Mouse (Mus musculus) limb, embryonic 13.5 days (tissue): ENCODE measurements around the gene Slc27a2. TPM values are rescaled to one million over a fixed set of nuclear protein-coding genes. Genes with fewer than 3 reads are reported as not detected.
"Not testable (repeated sequence)": the region's sequence is repeated elsewhere in the genome, so short reads cannot be mapped to it uniquely, and the experiment has no call there.

Experiments
- ATAC-seq: fragments of 200-750 bp; cut with Nextera tagmentation; 2 replicates; pipeline ENCODE4 v1.8.0; 2017; ENCODE audit warnings: low read depth, moderate number of reproducible peaks, moderate TSS enrichment; ENCODE audit not compliant: low FRiP score
- H3K27ac ChIP-seq: fragments of 300-500 bp; sonication (generic); 2 replicates; pipeline ENCODE4 v1.5.1; 2015; ENCODE audit warnings: inconsistent platforms, mild to moderate bottlenecking, moderate library complexity
- H3K27me3 ChIP-seq: fragments of 300-500 bp; sonication (generic); 2 replicates; pipeline ENCODE4 v1.6.1; 2015; ENCODE audit warnings: mild to moderate bottlenecking, inconsistent platforms
- H3K36me3 ChIP-seq: fragments of 300-500 bp; sonication (generic); 2 replicates; pipeline ENCODE4 v1.6.1; 2015; ENCODE audit warnings: inconsistent platforms, mild to moderate bottlenecking, moderate library complexity
- H3K4me1 ChIP-seq: fragments of 300-500 bp; sonication (generic); 2 replicates; pipeline ENCODE4 v1.6.1; 2015; ENCODE audit warnings: inconsistent platforms
- H3K4me2 ChIP-seq: fragments of 300-500 bp; sonication (generic); replicated peaks from 2 replicates; pipeline ENCODE4 v1.6.1; 2015; ENCODE audit warnings: inconsistent platforms, mild to moderate bottlenecking, moderate library complexity
- H3K4me3 ChIP-seq: fragments of 300-500 bp; sonication (generic); 2 replicates; pipeline ENCODE4 v1.5.1; 2015; ENCODE audit warnings: moderate library complexity, mild to moderate bottlenecking, inconsistent platforms
- H3K9ac ChIP-seq: fragments of 300-500 bp; sonication (generic); 2 replicates; pipeline ENCODE4 v1.6.1; 2015; ENCODE audit warnings: mild to moderate bottlenecking, inconsistent platforms
- H3K9me3 ChIP-seq: fragments of 300-500 bp; sonication (generic); 2 replicates; pipeline ENCODE4 v1.6.1; 2016; ENCODE audit warnings: inconsistent platforms
- WGBS: fragments of 180-500 bp; shearing (Covaris S2); methylation state at CpG from one replicate; pipeline ENCODE4 v1.1.7; 2015; 5-methylcytosine and 5-hydroxymethylcytosine counted together
- polyA plus RNA-seq: library from polyadenylated mRNA; unstranded; fragments of >200 nt; fragmentation: Nextera tagmentation; extraction: Ambion mirVana; gene quantifications from 2 replicates; pipeline ENCODE4 v1.2.1, GENCODE M21; 2015

Slc27a2 gene
- polyA plus RNA-seq, 1 experiment from 2014 or later: 0.83 TPM

DNA sequence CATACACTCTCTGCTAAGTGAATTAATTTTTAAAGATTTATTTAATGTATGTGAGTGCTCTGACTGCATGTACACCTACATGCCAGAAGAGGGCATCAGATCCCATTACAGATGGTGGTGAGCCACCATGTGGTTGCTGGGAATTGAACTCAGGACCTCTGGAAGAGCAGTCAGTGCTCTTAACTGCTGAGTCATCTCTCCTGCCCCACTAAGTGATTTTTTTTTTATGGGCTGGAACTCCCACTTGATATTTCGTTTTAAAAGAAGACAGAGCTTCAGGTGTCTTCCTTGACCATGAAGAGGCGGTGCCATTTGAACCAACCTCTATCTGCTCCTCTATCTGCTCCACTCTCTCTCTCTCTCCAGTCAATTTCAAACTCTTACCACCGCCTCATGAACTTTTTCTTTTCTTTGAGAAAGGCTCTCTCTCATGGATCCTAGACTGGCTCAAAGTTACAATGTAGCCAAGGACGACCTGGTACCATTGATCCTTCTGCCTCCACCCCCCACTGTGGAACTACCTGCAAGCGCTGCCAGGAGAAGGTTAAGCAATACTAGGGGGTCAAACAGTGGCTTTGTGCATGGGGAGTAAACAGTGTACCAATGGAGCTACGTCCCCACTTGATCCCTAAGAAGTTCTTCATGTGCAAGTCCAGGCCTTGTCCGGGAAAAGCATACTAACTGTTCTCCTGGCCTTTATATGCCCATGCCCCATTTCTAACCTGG is 44.3 kb downstream of the Slc27a2 start:
- no peak for ATAC-seq
- no peak overlapping the region for H3K4me3 ChIP-seq
- H3K4me2 ChIP-seq: no peak overlapping the region
- no peaks in the 10 kb centered on the region; the same call in 1 of the 2 replicates for H3K4me1 ChIP-seq
- WGBS: 90% methylated on average over 7 of the region's 7 CpGs
- no peak overlapping the region for H3K9ac ChIP-seq
- no peaks in the 10 kb centered on the region for H3K9me3 ChIP-seq
- no peak overlapping the region for H3K27ac ChIP-seq
- no peaks in the 10 kb centered on the region for H3K36me3 ChIP-seq
- peaks cover 3% of the 10 kb centered on the region; the same call in 1 of the 2 replicates for H3K27me3 ChIP-seq

DNA sequence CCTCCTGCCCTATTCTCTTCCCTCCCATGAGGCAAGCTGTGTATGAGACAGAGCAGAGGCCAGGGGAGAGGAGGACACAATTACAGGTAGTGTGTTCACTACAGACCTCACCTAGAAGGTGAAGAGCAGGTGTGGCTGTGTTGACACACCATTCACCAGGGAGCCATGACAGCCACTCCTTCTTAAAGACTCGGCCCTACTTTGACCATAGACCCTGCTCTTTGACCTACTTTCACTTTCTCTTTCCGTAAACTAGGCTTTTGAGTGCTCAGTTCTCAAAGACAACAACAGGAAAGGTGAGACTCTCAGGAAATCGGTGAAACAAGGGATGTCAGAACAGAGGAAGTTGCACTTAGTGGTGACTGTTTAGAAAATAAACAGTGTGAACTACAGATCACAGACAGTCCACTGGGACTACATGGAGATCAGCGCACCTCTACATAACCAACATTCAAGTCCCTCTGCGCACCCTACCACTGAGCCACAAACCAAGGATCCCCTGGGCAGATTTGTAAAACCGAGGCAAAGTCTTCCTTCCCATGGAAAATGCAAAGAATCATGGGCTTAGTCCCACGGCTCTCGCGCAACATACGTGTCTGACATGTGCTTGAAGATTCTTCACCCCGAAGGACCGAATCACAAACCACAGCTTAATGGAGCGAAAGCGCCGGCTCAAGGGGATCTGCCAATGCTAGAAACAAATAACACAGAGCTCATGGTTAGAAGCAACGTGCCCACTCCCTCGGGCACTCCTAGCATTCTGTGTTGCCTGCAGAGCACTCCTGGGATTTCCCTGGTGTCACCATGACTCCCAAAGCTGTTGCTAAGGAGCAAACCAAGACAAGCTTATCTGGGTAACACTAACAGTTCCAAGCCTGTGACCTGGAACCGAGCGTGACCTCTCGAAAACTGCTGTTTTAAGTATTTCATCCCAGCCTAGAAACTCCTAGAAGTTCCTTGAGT is 45.4 kb downstream of the Slc27a2 start:
- H3K9me3 ChIP-seq: no peaks in the 10 kb centered on the region
- no peak overlapping the region for H3K9ac ChIP-seq
- H3K36me3 ChIP-seq: no peaks in the 10 kb centered on the region
- peaks cover 3% of the 10 kb centered on the region; the same call in 1 of the 2 replicates for H3K27me3 ChIP-seq
- H3K4me1 ChIP-seq: no peaks in the 10 kb centered on the region; the same call in 1 of the 2 replicates
- H3K27ac ChIP-seq: no peak overlapping the region
- ATAC-seq: no peak
- no peak overlapping the region for H3K4me3 ChIP-seq
- no peak overlapping the region for H3K4me2 ChIP-seq
- 86% methylated on average over 20 of the region's 20 CpGs for WGBS

GRCm38 (mm10) chr2:126598359-126598758 is 46.2 kb downstream of the Slc27a2 start:
- ATAC-seq: no peak
- H3K4me1 ChIP-seq: no peaks in the 10 kb centered on the region; the same call in 1 of the 2 replicates
- no peak overlapping the region for H3K4me2 ChIP-seq
- H3K9me3 ChIP-seq: no peaks in the 10 kb centered on the region
- no peaks in the 10 kb centered on the region for H3K36me3 ChIP-seq
- H3K27me3 ChIP-seq: peaks cover 3% of the 10 kb centered on the region; the same call in 1 of the 2 replicates
- no peak overlapping the region for H3K9ac ChIP-seq
- no peak overlapping the region for H3K4me3 ChIP-seq
- 61% methylated on average over 2 of the region's 2 CpGs for WGBS
- no peak overlapping the region for H3K27ac ChIP-seq

- Histone ChIP-seq H3K9me3 (no peaks in the 10 kb centered on the region), H3K9ac (no peak overlapping the region), H3K4me3 (no peak overlapping the region), H3K4me2 (peak overlapping the region; percentile 38), H3K4me1 (no peaks in the 10 kb centered on the region; the same call in 1 of the 2 replicates), H3K27me3 (peaks cover 3% of the 10 kb centered on the region; the same call in 1 of the 2 replicates), H3K36me3 (no peaks in the 10 kb centered on the region), H3K27ac (no peak overlapping the region)
- WGBS: 5% methylated on average over 3 of the region's 3 CpGs
- peak; percentile 57; the same call in 1 of the 2 replicates for ATAC-seq
Observed at GRCm38 (mm10) chr2:126599005-126599404, 46.8 kb downstream of the Slc27a2 start.

DNA sequence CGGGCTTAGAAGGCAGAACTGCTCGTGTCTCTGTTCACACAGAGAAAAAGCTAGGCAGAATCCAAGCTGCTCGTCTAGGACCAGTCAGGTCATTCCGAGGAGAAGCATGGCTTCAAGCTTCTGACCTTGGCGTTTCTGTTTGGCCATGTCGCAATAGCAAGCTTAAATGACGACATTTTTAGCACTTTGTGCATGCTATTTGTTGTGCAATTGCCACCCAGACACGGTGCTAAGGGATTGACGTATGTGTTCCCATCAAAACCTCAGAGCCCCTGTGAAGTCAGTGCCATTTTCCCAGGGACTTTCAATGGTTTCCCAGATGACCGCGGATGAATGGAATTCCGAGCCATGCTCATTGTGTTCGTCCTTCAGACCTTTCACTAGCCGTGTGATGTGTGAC is 48.3 kb downstream of the Slc27a2 start:
- 85% methylated on average over 14 of the region's 14 CpGs for WGBS
- no peak overlapping the region for H3K4me3 ChIP-seq
- H3K27ac ChIP-seq: no peak overlapping the region
- H3K9me3 ChIP-seq: no peaks in the 10 kb centered on the region
- no peak overlapping the region for H3K4me2 ChIP-seq
- H3K4me1 ChIP-seq: no peaks in the 10 kb centered on the region; the same call in 1 of the 2 replicates
- H3K36me3 ChIP-seq: no peaks in the 10 kb centered on the region
- no peak for ATAC-seq
- peaks cover 3% of the 10 kb centered on the region; the same call in 1 of the 2 replicates for H3K27me3 ChIP-seq
- H3K9ac ChIP-seq: no peak overlapping the region

- no peak for ATAC-seq
- 83% methylated on average over 14 of the region's 14 CpGs for WGBS
Observed at GRCm38 (mm10) chr2:126601918-126602600, 49.9 kb downstream of the Slc27a2 start.

DNA sequence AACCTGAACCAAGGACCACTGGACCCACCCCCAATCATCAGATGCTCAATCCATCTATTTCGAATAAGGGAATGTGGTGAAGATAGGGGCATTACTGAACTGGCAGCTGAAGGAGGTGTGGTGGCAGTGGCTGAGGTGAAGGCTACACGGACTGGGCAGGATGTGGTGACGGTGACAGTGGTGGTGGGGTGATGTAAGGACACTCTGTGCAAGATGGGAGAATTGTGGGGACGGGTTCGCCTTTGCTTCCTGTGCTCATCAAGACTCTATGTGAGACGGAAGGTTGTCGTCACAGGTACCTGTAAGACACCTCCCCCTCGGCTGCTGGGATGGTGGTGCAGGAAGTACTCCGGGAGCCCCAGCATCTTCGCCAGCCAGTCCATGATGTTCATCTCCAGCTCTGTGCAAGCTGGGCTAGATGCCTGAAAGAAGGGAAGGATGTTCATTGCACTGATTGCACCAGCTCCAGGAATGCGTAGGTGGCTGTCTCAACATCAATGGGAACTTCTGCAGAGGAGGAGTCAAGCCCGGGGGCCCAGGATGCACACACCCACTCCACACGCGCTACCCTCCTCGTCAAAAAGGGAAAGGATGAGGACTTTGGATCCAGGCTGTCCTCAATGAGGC is 54.0 kb downstream of the Slc27a2 start:
- Histone ChIP-seq H3K27ac (no peak overlapping the region), H3K36me3 (no peaks in the 10 kb centered on the region), H3K4me3 (no peak overlapping the region), H3K9me3 (no peaks in the 10 kb centered on the region), H3K4me1 (peaks cover 5% of the 10 kb centered on the region; the same call in 1 of the 2 replicates), H3K4me2 (no peak overlapping the region), H3K27me3 (no peaks in the 10 kb centered on the region), H3K9ac (no peak overlapping the region)
- no peak for ATAC-seq
- 86% methylated on average over 15 of the region's 15 CpGs for WGBS

More at GRCm38 (mm10) chr2:126601918-126602600, 49.9 kb downstream of the Slc27a2 start:
- no peaks in the 10 kb centered on the region for H3K9me3 ChIP-seq
- H3K4me3 ChIP-seq: no peak overlapping the region
- H3K27ac ChIP-seq: no peak overlapping the region
- H3K4me1 ChIP-seq: no peaks in the 10 kb centered on the region; the same call in 1 of the 2 replicates
- H3K4me2 ChIP-seq: no peak overlapping the region
- no peaks in the 10 kb centered on the region for H3K36me3 ChIP-seq
- peaks cover 3% of the 10 kb centered on the region; the same call in 1 of the 2 replicates for H3K27me3 ChIP-seq
- no peak overlapping the region for H3K9ac ChIP-seq

- Histone ChIP-seq H3K9me3 (no peaks in the 10 kb centered on the region), H3K27me3 (no peaks in the 10 kb centered on the region), H3K9ac (no peak overlapping the region), H3K27ac (no peak overlapping the region), H3K36me3 (no peaks in the 10 kb centered on the region), H3K4me3 (no peak overlapping the region), H3K4me1 (peaks cover 5% of the 10 kb centered on the region; the same call in 1 of the 2 replicates), H3K4me2 (no peak overlapping the region)
- 72% methylated on average over 4 of the region's 4 CpGs for WGBS
- ATAC-seq: no peak
Observed at GRCm38 (mm10) chr2:126606688-126607062, 54.5 kb downstream of the Slc27a2 start.

GRCm38 (mm10) chr2:126607553-126608203 is 55.5 kb downstream of the Slc27a2 start:
- Histone ChIP-seq H3K4me2 (no peak overlapping the region), H3K9me3 (no peaks in the 10 kb centered on the region), H3K27ac (no peak overlapping the region), H3K36me3 (no peaks in the 10 kb centered on the region), H3K4me3 (no peak overlapping the region), H3K4me1 (peaks cover 5% of the 10 kb centered on the region; the same call in 1 of the 2 replicates), H3K9ac (no peak overlapping the region), H3K27me3 (no peaks in the 10 kb centered on the region)
- 67% methylated on average over 10 of the region's 10 CpGs for WGBS
- ATAC-seq: no peak

DNA sequence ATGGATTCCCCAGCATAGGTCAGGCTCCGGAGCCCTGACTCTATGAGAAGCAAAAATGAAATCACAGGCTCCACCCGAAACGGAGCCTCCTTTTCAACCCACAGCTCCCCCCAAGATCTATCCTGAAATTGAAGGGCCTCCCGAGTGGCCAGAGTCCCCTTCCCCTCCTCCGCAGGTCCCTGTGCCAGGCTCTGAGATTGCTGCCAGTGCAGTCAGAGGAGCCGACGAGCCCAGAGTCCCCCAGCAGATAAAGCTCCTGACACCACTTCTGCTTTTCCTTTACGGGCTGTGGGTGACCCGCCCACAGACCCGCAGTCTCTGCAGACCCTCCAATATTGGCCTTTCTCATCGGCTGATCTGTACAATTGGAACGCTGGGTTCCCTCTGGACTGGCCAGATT is 57.4 kb downstream of the Slc27a2 start:
- not testable (repeated sequence) for H3K4me1 ChIP-seq, H3K9me3 ChIP-seq, H3K27ac ChIP-seq, H3K4me3 ChIP-seq, H3K36me3 ChIP-seq, H3K4me2 ChIP-seq, ATAC-seq, H3K27me3 ChIP-seq, H3K9ac ChIP-seq
- 66% methylated on average over 12 of the region's 12 CpGs for WGBS

- 80% methylated on average over 3 of the region's 3 CpGs for WGBS
Observed at GRCm38 (mm10) chr2:126615355-126615754, 63.1 kb downstream of the Slc27a2 start.

More at GRCm38 (mm10) chr2:126615355-126615754, 63.1 kb downstream of the Slc27a2 start:
- no peaks in the 10 kb centered on the region for H3K4me1 ChIP-seq
- H3K9me3 ChIP-seq: no peaks in the 10 kb centered on the region
- H3K4me3 ChIP-seq: no peak overlapping the region
- no peak for ATAC-seq
- no peak overlapping the region for H3K4me2 ChIP-seq
- H3K9ac ChIP-seq: no peak overlapping the region
- H3K27ac ChIP-seq: no peak overlapping the region
- no peaks in the 10 kb centered on the region for H3K27me3 ChIP-seq
- H3K36me3 ChIP-seq: no peaks in the 10 kb centered on the region
